Mouse (Mus musculus) kidney, embryonic 14.5 days (tissue): ENCODE data around the gene Thoc7. TPM values are rescaled to one million over a fixed set of nuclear protein-coding genes. Genes with fewer than 3 reads are reported as not detected.
"Not testable (repeated sequence)": the region's sequence is repeated elsewhere in the genome, so short reads cannot be mapped to it uniquely, and the experiment has no call there.

ENCODE experiments used
- ATAC-seq: fragments of 200-750 bp; cut with Nextera tagmentation; 2 replicates; pipeline ENCODE4 v1.8.0; 2017; ENCODE audit warnings: moderate number of reproducible peaks, mild to moderate bottlenecking, moderate TSS enrichment, moderate library complexity; ENCODE audit not compliant: low FRiP score, low TSS enrichment
- H3K27ac ChIP-seq: fragments of 300-500 bp; sonication (generic); 2 replicates; pipeline ENCODE4 v1.5.1; 2014; ENCODE audit warnings: low read depth, mild to moderate bottlenecking, low read length, moderate library complexity, mixed read lengths
- H3K27me3 ChIP-seq: fragments of 300-500 bp; sonication (generic); 2 replicates; pipeline ENCODE4 v1.6.1; 2014; ENCODE audit warnings: mild to moderate bottlenecking, low read length; ENCODE audit not compliant: control insufficient read depth, insufficient read depth
- H3K36me3 ChIP-seq: fragments of 300-500 bp; sonication (generic); 2 replicates; pipeline ENCODE4 v1.6.1; 2014; ENCODE audit warnings: low read length, mixed read lengths; ENCODE audit not compliant: control insufficient read depth, insufficient read depth
- H3K4me1 ChIP-seq: fragments of 300-500 bp; sonication (generic); 2 replicates; pipeline ENCODE4 v1.6.1; 2014; ENCODE audit warnings: low read length, mixed read lengths; ENCODE audit not compliant: control insufficient read depth, insufficient read depth
- H3K4me2 ChIP-seq: fragments of 300-500 bp; sonication (generic); replicated peaks from 2 replicates; pipeline ENCODE4 v1.6.1; 2014; ENCODE audit warnings: low read depth, mild to moderate bottlenecking, low read length
- H3K4me3 ChIP-seq: fragments of 300-500 bp; sonication (generic); 2 replicates; pipeline ENCODE4 v1.5.1; 2014; ENCODE audit warnings: mild to moderate bottlenecking, low read length
- H3K9ac ChIP-seq: fragments of 300-500 bp; sonication (generic); 2 replicates; pipeline ENCODE4 v1.6.1; 2014; ENCODE audit warnings: low read depth, mild to moderate bottlenecking, low read length, moderate library complexity
- H3K9me3 ChIP-seq: fragments of 300-500 bp; sonication (generic); 2 replicates; pipeline ENCODE4 v1.6.1; 2016; ENCODE audit warnings: low read length; ENCODE audit not compliant: control insufficient read depth
- WGBS: fragments of 180-500 bp; shearing (Covaris S2); extraction: QIAGEN DNeasy Blood & Tissue Kit; methylation state at CpG from one replicate; pipeline ENCODE4 v1.1.7; 2014; 5-methylcytosine and 5-hydroxymethylcytosine counted together
- polyA plus RNA-seq: library from polyadenylated mRNA; unstranded; fragments of >200 nt; fragmentation: Nextera tagmentation; extraction: Ambion mirVana; gene quantifications from 2 replicates; pipeline ENCODE4 v1.2.1, GENCODE M21; 2014

Thoc7 gene
- polyA plus RNA-seq, 1 experiment from 2014 or later: 211 TPM

- WGBS: 51% methylated on average over 6 of the region's 6 CpGs
- Histone ChIP-seq H3K27ac (no peak overlapping the region), H3K4me1 (no peaks in the 10 kb centered on the region), H3K9ac (no peak overlapping the region), H3K36me3 (no peaks in the 10 kb centered on the region), H3K9me3 (no peaks in the 10 kb centered on the region), H3K4me3 (no peak overlapping the region), H3K27me3 (no peaks in the 10 kb centered on the region), H3K4me2 (no peak overlapping the region)
- no peak for ATAC-seq
These were observed 10.1 kb upstream of the Thoc7 start for GRCm38 (mm10) chr14:13971644-13972234.

GRCm38 (mm10) chr14:13970513-13970912 lies 8.9 kb upstream of the Thoc7 start:
- H3K4me3 ChIP-seq: no peak overlapping the region
- H3K36me3 ChIP-seq: no peaks in the 10 kb centered on the region
- H3K4me2 ChIP-seq: no peak overlapping the region
- H3K27me3 ChIP-seq: no peaks in the 10 kb centered on the region
- no peaks in the 10 kb centered on the region for H3K4me1 ChIP-seq
- H3K9ac ChIP-seq: no peak overlapping the region
- no peak overlapping the region for H3K27ac ChIP-seq
- ATAC-seq: no peak
- H3K9me3 ChIP-seq: no peaks in the 10 kb centered on the region
- WGBS: 83% methylated on average over 3 of the region's 3 CpGs

- WGBS: 73% methylated on average over 5 of the region's 5 CpGs
- Histone ChIP-seq H3K4me3 (no peak overlapping the region), H3K27ac (no peak overlapping the region), H3K4me1 (no peaks in the 10 kb centered on the region), H3K9ac (no peak overlapping the region), H3K4me2 (no peak overlapping the region), H3K36me3 (no peaks in the 10 kb centered on the region), H3K27me3 (no peaks in the 10 kb centered on the region), H3K9me3 (no peaks in the 10 kb centered on the region)
- no peak for ATAC-seq
These were observed 6.8 kb upstream of the Thoc7 start for GRCm38 (mm10) chr14:13968476-13968875.

GRCm38 (mm10) chr14:13967607-13968006 lies 6.0 kb upstream of the Thoc7 start:
- Histone ChIP-seq H3K4me1 (no peaks in the 10 kb centered on the region), H3K9ac (no peak overlapping the region), H3K36me3 (no peaks in the 10 kb centered on the region), H3K9me3 (no peaks in the 10 kb centered on the region), H3K4me2 (no peak overlapping the region), H3K27ac (no peak overlapping the region), H3K4me3 (no peak overlapping the region), H3K27me3 (no peaks in the 10 kb centered on the region)
- no peak for ATAC-seq
- 41% methylated on average over 1 of the region's 1 CpGs for WGBS

GRCm38 (mm10) chr14:13963527-13963926 lies 1.9 kb upstream of the Thoc7 start:
- no peak overlapping the region for H3K27ac ChIP-seq
- 43% methylated on average over 1 of the region's 1 CpGs for WGBS
- ATAC-seq: no peak
- no peak overlapping the region for H3K9ac ChIP-seq
- no peak overlapping the region for H3K4me3 ChIP-seq
- H3K4me1 ChIP-seq: peaks cover 12% of the 10 kb centered on the region
- no peak overlapping the region for H3K4me2 ChIP-seq
- no peaks in the 10 kb centered on the region for H3K9me3 ChIP-seq
- no peaks in the 10 kb centered on the region for H3K27me3 ChIP-seq
- no peaks in the 10 kb centered on the region for H3K36me3 ChIP-seq

- no peak overlapping the region for H3K9ac ChIP-seq
- no peak overlapping the region for H3K4me2 ChIP-seq
- H3K9me3 ChIP-seq: no peaks in the 10 kb centered on the region
- no peak for ATAC-seq
- H3K36me3 ChIP-seq: no peaks in the 10 kb centered on the region
- H3K27me3 ChIP-seq: no peaks in the 10 kb centered on the region
- H3K4me1 ChIP-seq: peaks cover 12% of the 10 kb centered on the region
- WGBS: 95% methylated on average over 6 of the region's 6 CpGs
- no peak overlapping the region for H3K4me3 ChIP-seq
- H3K27ac ChIP-seq: no peak overlapping the region
These were observed 824 bp upstream of the Thoc7 start for GRCm38 (mm10) chr14:13962476-13962875.

- peaks cover 12% of the 10 kb centered on the region for H3K4me1 ChIP-seq
These were observed 948 bp downstream of the Thoc7 start for GRCm38 (mm10) chr14:13960482-13961325.

GRCm38 (mm10) chr14:13960079-13960478 lies 1.6 kb downstream of the Thoc7 start:
- whole genome bisulfite sequencing: 2% methylated on average over 9 of the region's 9 CpGs
- H3K4me2 ChIP-seq: peak overlapping the region; percentile 59
- H3K9ac ChIP-seq: peak overlapping the region; percentile 98
- no peaks in the 10 kb centered on the region for H3K9me3 ChIP-seq
- ATAC-seq: peak; percentile 41
- H3K36me3 ChIP-seq: peaks cover 7% of the 10 kb centered on the region; the same call in 1 of the 2 replicates
- H3K27me3 ChIP-seq: no peaks in the 10 kb centered on the region
- H3K27ac ChIP-seq: peak overlapping the region; percentile 90; the same call in 1 of the 2 replicates
- H3K4me1 ChIP-seq: peaks cover 12% of the 10 kb centered on the region
- H3K4me3 ChIP-seq: peak overlapping the region; percentile 69

More at GRCm38 (mm10) chr14:13960482-13961325, 948 bp downstream of the Thoc7 start:
- H3K4me2 ChIP-seq: peak overlapping the region; percentile 59
- H3K9ac ChIP-seq: peak overlapping the region; percentile 98
- peak; percentile 84 for ATAC-seq
- H3K36me3 ChIP-seq: peaks cover 4% of the 10 kb centered on the region; the same call in 1 of the 2 replicates
- H3K27ac ChIP-seq: peak overlapping the region; percentile 90
- H3K27me3 ChIP-seq: no peaks in the 10 kb centered on the region
- 1% methylated on average over 61 of the region's 75 CpGs for WGBS
- H3K4me3 ChIP-seq: peak overlapping the region; percentile 69
- no peaks in the 10 kb centered on the region for H3K9me3 ChIP-seq

- WGBS: 100% methylated on average over 3 of the region's 3 CpGs
- ATAC-seq: not testable (repeated sequence)
- H3K36me3 ChIP-seq: peaks cover 52% of the 10 kb centered on the region
These were observed 9.5 kb downstream of the Thoc7 start for GRCm38 (mm10) chr14:13952151-13952550.

More at GRCm38 (mm10) chr14:13952151-13952550, 9.5 kb downstream of the Thoc7 start:
- H3K27ac ChIP-seq, H3K4me3 ChIP-seq, H3K9ac ChIP-seq, H3K4me1 ChIP-seq, H3K4me2 ChIP-seq, H3K9me3 ChIP-seq, H3K27me3 ChIP-seq: not testable (repeated sequence)
